Mouse (Mus musculus) CD4-positive, CD25-positive, alpha-beta regulatory T cell (primary cell): ENCODE data around the gene Tfrc. TPM values are rescaled to one million over a fixed set of nuclear protein-coding genes. Genes with fewer than 3 reads are reported as not detected.

ENCODE experiments used
- polyA plus RNA-seq: library from polyadenylated mRNA; unstranded; fragments of 100-300 nt; shearing (Covaris generic); gene quantifications from one replicate; pipeline ENCODE4 v1.2.1, GENCODE M21; 2017

The Tfrc gene
- 28.8 TPM for polyA plus RNA-seq

DNA sequence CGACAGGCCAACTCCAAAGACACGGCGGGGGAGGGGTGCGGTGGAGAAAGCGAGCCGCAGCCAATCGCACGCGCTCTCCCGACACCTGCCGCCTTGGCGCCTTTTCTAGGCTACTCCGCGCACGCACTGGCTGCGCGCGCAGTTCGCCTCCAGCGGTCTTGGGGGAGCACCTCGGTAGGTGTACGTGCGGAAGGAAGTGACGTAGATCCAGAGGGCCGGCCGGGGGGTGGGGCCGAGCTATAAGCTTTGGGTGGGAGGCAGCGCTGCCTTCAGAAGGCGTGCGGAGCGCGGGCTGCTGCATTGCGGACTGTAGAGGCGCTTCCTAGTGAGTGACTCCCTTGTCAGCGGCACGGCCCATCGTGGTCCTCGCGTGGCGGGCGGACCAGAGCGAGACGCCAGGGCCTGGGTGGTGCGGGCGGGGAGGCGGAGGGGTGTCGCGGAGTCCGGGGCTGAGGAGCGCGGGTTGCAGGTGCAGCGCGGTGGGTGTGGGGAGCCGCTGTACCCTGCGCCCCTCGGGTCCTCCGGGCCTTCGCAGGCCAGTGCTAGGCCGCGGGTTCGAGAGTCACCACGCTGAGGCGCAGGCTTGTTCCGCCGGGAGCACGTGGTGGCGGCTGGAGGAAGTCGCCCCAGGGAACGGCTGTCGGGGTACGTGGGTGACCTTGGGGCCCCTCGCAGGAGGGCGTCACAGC lies at the start of gene Tfrc:
Gene Tfrc, plus strand, starts transcription at position 209 of the 689 bp plus-strand sequence.

DNA sequence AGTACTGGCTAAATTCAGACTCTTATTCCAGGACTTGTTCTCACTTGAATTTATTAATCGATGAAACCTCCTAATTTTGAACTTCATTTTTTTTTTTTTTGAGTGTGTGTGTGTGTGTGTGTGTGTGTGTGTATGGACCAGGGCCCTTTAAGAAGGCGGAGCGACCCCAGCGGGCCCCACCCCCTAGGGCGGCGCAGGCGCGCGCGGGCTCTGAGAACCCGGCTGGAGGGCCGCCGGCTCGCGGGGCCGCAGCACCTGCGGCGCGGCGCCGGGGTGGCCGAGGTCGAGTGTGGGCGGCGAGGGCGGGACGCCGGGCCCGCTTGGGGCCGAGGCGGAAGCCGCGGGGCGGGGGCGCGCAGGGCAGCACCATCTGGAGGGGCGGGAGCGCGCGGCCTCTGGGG lies 34.9 kb downstream of the Tfrc start, which contains the start of gene Tnk2:
Gene Tnk2, plus strand, starts transcription at position 214 of the 401 bp plus-strand sequence.

Other genes with a start within 250 kb of the Tfrc start
- gene Tm4sf19, start 208.4 kb upstream of the Tfrc start, polyA plus RNA-seq: not detected
- 2.2 TPM for gene Tctex1d2, start 189.2 kb upstream of the Tfrc start, polyA plus RNA-seq
- 10.5 TPM for gene Pcyt1a, start 178.0 kb upstream of the Tfrc start, polyA plus RNA-seq
- gene Slc51a, start 121.0 kb upstream of the Tfrc start, polyA plus RNA-seq: 0.12 TPM
- not detected for gene Zdhhc19, start 112.7 kb upstream of the Tfrc start, polyA plus RNA-seq
- 20.3 TPM for gene Tnk2, start 35.0 kb downstream of the Tfrc start, polyA plus RNA-seq
- gene Muc4, start 127.0 kb downstream of the Tfrc start, polyA plus RNA-seq: 0.04 TPM
- gene Muc20, start 188.5 kb downstream of the Tfrc start, polyA plus RNA-seq: 0.38 TPM
- gene Smbd1, start 201.6 kb downstream of the Tfrc start, polyA plus RNA-seq: not detected